ENCODE assay signal across 8 mouse cellular contexts in the genomic region with DNA sequence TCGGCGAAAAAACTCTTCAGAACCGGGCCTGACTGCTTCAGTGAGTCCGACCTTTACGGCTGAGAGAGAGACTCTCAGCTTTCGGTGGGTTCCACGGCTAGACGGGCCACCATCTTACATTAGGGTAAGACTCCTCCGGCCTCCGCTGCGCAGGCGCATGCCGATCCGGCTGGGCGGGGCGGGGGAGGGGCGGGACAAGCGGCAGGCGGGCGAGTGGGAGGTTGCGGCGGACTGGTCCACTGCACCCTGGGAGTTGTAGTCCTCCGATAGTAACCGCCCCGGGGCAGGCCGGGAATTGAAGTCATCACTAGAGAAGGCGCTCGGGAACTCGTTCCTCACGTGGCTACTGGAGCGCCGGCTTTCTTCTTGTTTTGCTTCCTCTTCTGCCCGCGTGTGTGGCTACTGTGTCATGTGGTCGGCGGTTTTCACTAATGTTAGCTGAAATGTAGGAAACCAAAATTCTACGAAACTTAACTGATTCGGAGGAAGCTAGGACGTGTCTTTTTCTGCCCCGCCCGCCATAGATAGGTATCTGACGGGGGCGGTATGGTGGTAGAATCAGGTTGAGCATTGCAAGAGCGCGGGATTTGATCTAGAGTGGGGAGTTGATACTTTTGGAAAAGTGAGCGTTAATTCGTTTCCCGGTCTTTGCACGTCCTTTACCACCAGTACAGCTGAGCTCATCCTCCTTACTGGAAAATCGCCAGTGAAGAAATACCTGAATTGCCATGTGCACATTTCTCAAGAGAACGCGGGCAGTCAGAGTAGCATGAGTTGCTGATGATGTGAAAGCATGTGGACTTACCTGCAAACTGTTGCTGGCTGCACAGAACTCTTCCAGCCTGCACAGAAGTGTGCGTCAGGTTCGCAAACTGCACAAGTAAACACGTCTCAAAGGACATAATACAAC. TPM values are rescaled to one million over a fixed set of nuclear protein-coding genes. Genes with fewer than 3 reads are reported as not detected.
DNase-seq lines count a peak whose midpoint lies in the region; ATAC-seq lines count a peak whose summit lies in the region.

A gene (minus strand): TSS at position 146 of the 910 bp plus-strand sequence.

- H3K27me3 ChIP-seq in hindbrain, embryonic 16.5 days (replicated peaks; ENCODE audit: control insufficient read depth, insufficient read depth, low read length): no peaks in the 10 kb centered on the region

- H3K27ac ChIP-seq in hindbrain, embryonic 16.5 days (ENCODE audit: low read depth, low read length): peak within 1 kb of the TSS; percentile 93
- peak within 1 kb of the TSS; percentile 73 for H3K27ac ChIP-seq in macrophage

- DNase-seq in WW6 (ENCODE audit: low read depth, low spot score): peak; percentile 93
- DNase-seq in cerebellum, postnatal 4 days (ENCODE audit: low spot score in 2 of 2): peak; percentile 96 to 99
- peak; percentile 98 for DNase-seq in gastrocnemius, adult 18-20 months (ENCODE audit: low spot score)
- DNase-seq in left cerebral cortex, adult 18-20 months (ENCODE audit: low spot score in 2 of 2): peak; percentile 99 to 100
- DNase-seq in right cerebral cortex, adult 18-20 months: peak; percentile 99
- peak; percentile 96 for DNase-seq in urinary bladder, postnatal 10 days (ENCODE audit: low spot score)

- no peaks in the 10 kb centered on the region for H3K36me3 ChIP-seq in hindbrain, embryonic 16.5 days (ENCODE audit: control insufficient read depth, insufficient read depth, low read length)
- H3K36me3 ChIP-seq in macrophage (ENCODE audit: inconsistent target): no peaks in the 10 kb centered on the region

- H3K4me2 ChIP-seq in hindbrain, embryonic 16.5 days (ENCODE audit: low read length): peak within 1 kb of the TSS; percentile 76

- H3K4me1 ChIP-seq in hindbrain, embryonic 16.5 days (ENCODE audit: control insufficient read depth, insufficient read depth, low read depth, low read length): peaks cover 15% of the 10 kb centered on the region

- WGBS in hindbrain, embryonic 16.5 days: under 1% methylated on average over 55 of the region's 55 CpGs
- under 1% methylated on average over 55 of the region's 55 CpGs for WGBS in macrophage (ENCODE audit: missing documents)

- peak; percentile 99 for ATAC-seq in hindbrain, embryonic 16.5 days

- H3K9ac ChIP-seq in hindbrain, embryonic 16.5 days (ENCODE audit: low read depth, low read length): peak within 1 kb of the TSS; percentile 85

- H3K9me3 ChIP-seq in hindbrain, embryonic 16.5 days (ENCODE audit: control insufficient read depth, low read length): no peaks in the 10 kb centered on the region

- peaks cover 45% of the 10 kb centered on the region for H3K79me2 ChIP-seq in macrophage (ENCODE audit: inconsistent target)

- peak within 1 kb of the TSS; percentile 88 for H3K4me3 ChIP-seq in hindbrain, embryonic 16.5 days (ENCODE audit: low read length)
- peak within 1 kb of the TSS; percentile 96 for H3K4me3 ChIP-seq in macrophage (ENCODE audit: inconsistent target)

RNA-seq across cellular contexts. Expression of the gene that starts here (rescaled TPM):
- total RNA-seq in gastrocnemius, adult 18-20 months (2021): 10 to 100 TPM; 26.7 to 29.4 TPM
- polyA plus RNA-seq in hindbrain, embryonic 16.5 days (2015; fragmentation: Nextera tagmentation; extraction: Ambion mirVana): 30.7 and 33.1 TPM in 2 replicates
- 10 to 100 TPM; 41.9 to 48.9 TPM for total RNA-seq in left cerebral cortex, adult 18-20 months (2021)
- 100 to 1,000 TPM in 1 of 26 experiments, 10 to 100 TPM in 25; 47.4 to 123 (median 75.9) TPM for total RNA-seq in macrophage (2018; cell fraction: chromatin; rRNA removed)
- total RNA-seq in macrophage (2018; cell fraction: cytosol; rRNA removed): 10 to 100 TPM; 25.6 to 39.8 (median 30.5) TPM
- 100 to 1,000 TPM in 2 of 26 experiments, 10 to 100 TPM in 24; 40.8 to 131 (median 70.9) TPM for total RNA-seq in macrophage (2018; cell fraction: nucleus; rRNA removed)
- polyA plus RNA-seq in macrophage (2018): 15.1 to 41.6 TPM (median 19.7 TPM) in 3 replicates

Comparison
In these comparisons a context has a peak if more than half of its experiments do, and no peak if none do; other contexts are left out.
1. Peak in every context shown above with its lines: DNase-seq, ATAC-seq, H3K4me3 ChIP-seq and H3K27ac ChIP-seq.